Mouse (Mus musculus) lung, postnatal 0 days (tissue): ENCODE results near the gene Inip.

ENCODE experiments used
- CTCF ChIP-seq: IDR thresholded peaks from 2 replicates; pipeline ENCODE4 v1.5.1; 2016; ENCODE audit warnings: antibody characterized with exemption, mild to moderate bottlenecking
- EP300 ChIP-seq: IDR thresholded peaks from 2 replicates; pipeline ENCODE4 v1.6.1; 2016; ENCODE audit warnings: antibody characterized with exemption, mild to moderate bottlenecking, control low read depth

GRCm38 (mm10) chr4:59787126-59787525 lies 14.3 kb downstream of the Inip start:
- TF ChIP-seq CTCF (no peak), EP300 (peak; percentile 76)
